Mouse (Mus musculus): Measurements from ENCODE around the gene Sprr2a3. TPM values are rescaled to one million over a fixed set of nuclear protein-coding genes. Genes with fewer than 3 reads are reported as not detected.
"Not testable (repeated sequence)": the region's sequence is repeated elsewhere in the genome, so short reads cannot be mapped to it uniquely, and the experiment has no call there.

Gene Sprr2a3
- not detected in 2 replicates for total RNA-seq (2014; fragmentation: Nextera tagmentation)
- total RNA-seq (2017): not detected in 2 replicates

GRCm38 (mm10) chr3:92285101-92285500 is at the start of gene Sprr2a3:
Sprr2a3 (plus strand) TSS chr3:92285417.
- ATAC-seq (replicated peaks; ENCODE audit: low FRiP score, low TSS enrichment, poor library complexity, severe bottlenecking): not testable (repeated sequence)

- peak; percentile 22 for ATAC-seq (replicated peaks; ENCODE audit: low FRiP score, low TSS enrichment, poor library complexity, severe bottlenecking)
These were observed 48.6 kb upstream of the Sprr2a3 start for GRCm38 (mm10) chr3:92236463-92237189.

- ATAC-seq (replicated peaks; ENCODE audit: low FRiP score, low TSS enrichment, poor library complexity, severe bottlenecking): not testable (repeated sequence)
These were observed 46.5 kb upstream of the Sprr2a3 start for GRCm38 (mm10) chr3:92238736-92239135.

GRCm38 (mm10) chr3:92239197-92239596 is 46.0 kb upstream of the Sprr2a3 start:
- peak; percentile 24; the same call in 1 of the 2 replicates for ATAC-seq (replicated peaks; ENCODE audit: low FRiP score, low TSS enrichment, poor library complexity, severe bottlenecking)

- ATAC-seq (replicated peaks; ENCODE audit: low FRiP score, low TSS enrichment, poor library complexity, severe bottlenecking): not testable (repeated sequence)
These were observed 40.4 kb upstream of the Sprr2a3 start for GRCm38 (mm10) chr3:92244833-92245232.

- ATAC-seq (replicated peaks; ENCODE audit: low FRiP score, low TSS enrichment, poor library complexity, severe bottlenecking): not testable (repeated sequence)
These were observed 39.0 kb upstream of the Sprr2a3 start for GRCm38 (mm10) chr3:92246245-92246644.

- ATAC-seq (replicated peaks; ENCODE audit: low FRiP score, low TSS enrichment, poor library complexity, severe bottlenecking): not testable (repeated sequence)
These were observed 36.7 kb upstream of the Sprr2a3 start for GRCm38 (mm10) chr3:92248494-92248893.

GRCm38 (mm10) chr3:92250450-92250849 is 34.8 kb upstream of the Sprr2a3 start:
- ATAC-seq (replicated peaks; ENCODE audit: low FRiP score, low TSS enrichment, poor library complexity, severe bottlenecking): 0 out of 2 replicates have a peak, but pooled peaks have one; percentile 12

GRCm38 (mm10) chr3:92253860-92254259 is 31.4 kb upstream of the Sprr2a3 start:
- ATAC-seq (replicated peaks; ENCODE audit: low FRiP score, low TSS enrichment, poor library complexity, severe bottlenecking): peak; percentile 58

- ATAC-seq (replicated peaks; ENCODE audit: low FRiP score, low TSS enrichment, poor library complexity, severe bottlenecking): not testable (repeated sequence)
These were observed 26.7 kb upstream of the Sprr2a3 start for GRCm38 (mm10) chr3:92258526-92258925.

- not testable (repeated sequence) for ATAC-seq (replicated peaks; ENCODE audit: low FRiP score, low TSS enrichment, poor library complexity, severe bottlenecking)
These were observed 21.8 kb upstream of the Sprr2a3 start for GRCm38 (mm10) chr3:92263462-92263861.

GRCm38 (mm10) chr3:92271414-92271985 is 13.7 kb upstream of the Sprr2a3 start:
- 0 out of 2 replicates have a peak, but pooled peaks have one; percentile 14 for ATAC-seq (replicated peaks; ENCODE audit: low FRiP score, low TSS enrichment, poor library complexity, severe bottlenecking)

- ATAC-seq (replicated peaks; ENCODE audit: low FRiP score, low TSS enrichment, poor library complexity, severe bottlenecking): not testable (repeated sequence)
These were observed 11.7 kb upstream of the Sprr2a3 start for GRCm38 (mm10) chr3:92273504-92273903.

GRCm38 (mm10) chr3:92274018-92274417 is 11.2 kb upstream of the Sprr2a3 start:
- ATAC-seq (replicated peaks; ENCODE audit: low FRiP score, low TSS enrichment, poor library complexity, severe bottlenecking): peak; percentile 53; the same call in 1 of the 2 replicates

GRCm38 (mm10) chr3:92279663-92280062 is 5.6 kb upstream of the Sprr2a3 start:
- not testable (repeated sequence) for ATAC-seq (replicated peaks; ENCODE audit: low FRiP score, low TSS enrichment, poor library complexity, severe bottlenecking)

GRCm38 (mm10) chr3:92280963-92281606 is 4.1 kb upstream of the Sprr2a3 start:
- ATAC-seq (replicated peaks; ENCODE audit: low FRiP score, low TSS enrichment, poor library complexity, severe bottlenecking): not testable (repeated sequence)

GRCm38 (mm10) chr3:92288489-92288888 is 3.3 kb downstream of the Sprr2a3 start:
- ATAC-seq (replicated peaks; ENCODE audit: low FRiP score, low TSS enrichment, poor library complexity, severe bottlenecking): not testable (repeated sequence)

- ATAC-seq (replicated peaks; ENCODE audit: low FRiP score, low TSS enrichment, poor library complexity, severe bottlenecking): no peak
These were observed 22.2 kb downstream of the Sprr2a3 start for GRCm38 (mm10) chr3:92307406-92307805.

- ATAC-seq (replicated peaks; ENCODE audit: low FRiP score, low TSS enrichment, poor library complexity, severe bottlenecking): no peak
These were observed 31.1 kb downstream of the Sprr2a3 start, which contains the start of gene Sprr2b for GRCm38 (mm10) chr3:92316320-92316719. Sprr2b (plus strand) TSS chr3:92316620.

- ATAC-seq (replicated peaks; ENCODE audit: low FRiP score, low TSS enrichment, poor library complexity, severe bottlenecking): no peak
These were observed 32.2 kb downstream of the Sprr2a3 start for GRCm38 (mm10) chr3:92317384-92317783.

Data from megakaryocyte-erythroid progenitor cell, adult 5-6 weeks (primary cell).